Mouse (Mus musculus): ENCODE measurements at regions not wholly inside any gene's neighbourhood (a gene's known extent, or its start where the extent isn't known, plus 50 kb on each side); places are given as distances from the start of the nearest gene placed in this dataset.

- Histone ChIP-seq H3K27me3 (ENCODE audit: control insufficient read depth) (no peaks in the 10 kb centered on the region), H3K4me3 (replicated peaks) (no peak overlapping the region), H3K4me1 (ENCODE audit: control insufficient read depth) (no peaks in the 10 kb centered on the region), H3K36me3 (ENCODE audit: control insufficient read depth) (no peaks in the 10 kb centered on the region), H3K9me3 (ENCODE audit: control insufficient read depth, low read length) (no peaks in the 10 kb centered on the region)
- no peak for TF ChIP-seq TAL1 (IDR thresholded peaks at IDR 0.05; ENCODE audit: low read length)
- no peak for TF ChIP-seq GATA1 (IDR thresholded peaks at IDR 0.05; ENCODE audit: low read length)
Observed at GRCm38 (mm10) chr6:84353425-84354220, 240.1 kb downstream of the Cyp26b1 start.

DNA sequence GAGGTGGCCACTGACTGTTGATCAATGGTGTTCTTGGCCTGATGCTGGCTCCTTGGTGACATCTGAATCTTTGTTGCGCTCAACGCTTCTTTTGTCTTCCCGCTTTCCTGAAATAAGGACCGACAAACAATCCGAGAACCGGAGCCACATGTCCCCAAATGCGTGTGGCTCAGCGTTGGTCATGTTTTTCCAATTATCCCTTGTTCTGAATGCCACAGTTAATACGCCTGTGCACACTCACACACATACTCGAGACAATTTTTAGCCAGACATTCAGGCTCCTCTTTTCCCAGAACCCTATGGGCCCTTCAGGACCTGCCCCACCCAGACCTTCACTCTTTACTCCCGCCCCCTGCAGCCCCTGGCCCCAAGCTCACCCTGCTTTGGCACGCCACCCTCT lies 248.8 kb downstream of the Cyp26b1 start:
- H3K27me3 ChIP-seq (ENCODE audit: control insufficient read depth), result peaks cover 3% of the 10 kb centered on the region; the same call in 1 of the 2 replicates
- TF ChIP-seq GATA1 (IDR thresholded peaks at IDR 0.05; ENCODE audit: low read length), result no peak
- TF ChIP-seq TAL1 (IDR thresholded peaks at IDR 0.05; ENCODE audit: low read length), result no peak
- H3K4me1 ChIP-seq (ENCODE audit: control insufficient read depth), result no peaks in the 10 kb centered on the region
- H3K4me3 ChIP-seq (replicated peaks), result no peak overlapping the region
- no peaks in the 10 kb centered on the region for H3K9me3 ChIP-seq (ENCODE audit: control insufficient read depth, low read length)
- no peaks in the 10 kb centered on the region for H3K36me3 ChIP-seq (ENCODE audit: control insufficient read depth)

- TF ChIP-seq TAL1 (IDR thresholded peaks at IDR 0.05; ENCODE audit: low read length) (no peak), GATA1 (IDR thresholded peaks at IDR 0.05; ENCODE audit: low read length) (no peak)
- H3K36me3 ChIP-seq (ENCODE audit: control insufficient read depth), result no peaks in the 10 kb centered on the region
- peaks cover 28% of the 10 kb centered on the region for H3K4me1 ChIP-seq (ENCODE audit: control insufficient read depth)
Observed at GRCm38 (mm10) chr6:84333666-84334179, 260.0 kb downstream of the Cyp26b1 start.

DNA sequence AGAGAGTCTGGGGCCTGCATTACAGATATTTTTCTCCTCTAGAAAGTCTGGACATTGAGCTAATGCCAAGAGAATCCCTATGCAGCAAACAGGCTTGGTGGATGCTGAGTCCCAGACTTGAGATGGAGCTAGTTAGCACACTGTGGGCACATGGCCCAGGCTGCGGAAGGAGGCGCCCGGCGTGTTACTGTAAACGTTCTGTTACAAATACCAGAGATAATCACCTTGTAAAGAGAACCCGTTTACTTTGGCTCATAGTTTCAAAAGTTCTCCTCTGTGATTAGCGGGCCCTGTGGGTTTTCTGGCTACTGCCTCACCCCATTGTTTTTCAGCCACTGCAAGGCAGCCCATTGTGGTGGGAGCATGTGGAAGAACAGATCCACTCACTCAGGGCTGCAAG lies 264.6 kb downstream of the Cyp26b1 start:
- Histone ChIP-seq H3K4me1 (ENCODE audit: control insufficient read depth) (peaks cover 52% of the 10 kb centered on the region), H3K27me3 (ENCODE audit: control insufficient read depth) (peaks cover 2% of the 10 kb centered on the region; the same call in 1 of the 2 replicates), H3K4me3 (replicated peaks) (peak overlapping the region; percentile 34), H3K36me3 (ENCODE audit: control insufficient read depth) (no peaks in the 10 kb centered on the region), H3K9me3 (ENCODE audit: control insufficient read depth, low read length) (no peaks in the 10 kb centered on the region)
- no peak for TF ChIP-seq TAL1 (IDR thresholded peaks at IDR 0.05; ENCODE audit: low read length)
- no peak for TF ChIP-seq GATA1 (IDR thresholded peaks at IDR 0.05; ENCODE audit: low read length)

More at GRCm38 (mm10) chr6:84333666-84334179, 260.0 kb downstream of the Cyp26b1 start:
- no peak overlapping the region for H3K4me3 ChIP-seq (replicated peaks)
- H3K27me3 ChIP-seq (ENCODE audit: control insufficient read depth), result no peaks in the 10 kb centered on the region
- no peaks in the 10 kb centered on the region for H3K9me3 ChIP-seq (ENCODE audit: control insufficient read depth, low read length)

GRCm38 (mm10) chr6:84328030-84328390 lies 265.7 kb downstream of the Cyp26b1 start:
- Histone ChIP-seq H3K36me3 (ENCODE audit: control insufficient read depth) (no peaks in the 10 kb centered on the region), H3K9me3 (ENCODE audit: control insufficient read depth, low read length) (no peaks in the 10 kb centered on the region), H3K27me3 (ENCODE audit: control insufficient read depth) (peaks cover 2% of the 10 kb centered on the region; the same call in 1 of the 2 replicates), H3K4me3 (replicated peaks) (peak overlapping the region; percentile 50), H3K4me1 (ENCODE audit: control insufficient read depth) (peaks cover 52% of the 10 kb centered on the region)
- peak; percentile 56; the same call in 2 of the 3 replicates for TF ChIP-seq TAL1 (IDR thresholded peaks at IDR 0.05; ENCODE audit: low read length)
- TF ChIP-seq GATA1 (IDR thresholded peaks at IDR 0.05; ENCODE audit: low read length), result 0 out of 2 replicates have a peak, but pooled peaks have one; percentile 29

- no peak for TF ChIP-seq GATA1 (IDR thresholded peaks at IDR 0.05; ENCODE audit: low read length)
- no peak for TF ChIP-seq TAL1 (IDR thresholded peaks at IDR 0.05; ENCODE audit: low read length)
- peaks cover 2% of the 10 kb centered on the region; the same call in 1 of the 2 replicates for H3K27me3 ChIP-seq (ENCODE audit: control insufficient read depth)
- peak overlapping the region; percentile 50 for H3K4me3 ChIP-seq (replicated peaks)
- peaks cover 52% of the 10 kb centered on the region for H3K4me1 ChIP-seq (ENCODE audit: control insufficient read depth)
- no peaks in the 10 kb centered on the region for H3K36me3 ChIP-seq (ENCODE audit: control insufficient read depth)
- no peaks in the 10 kb centered on the region for H3K9me3 ChIP-seq (ENCODE audit: control insufficient read depth, low read length)
Observed at GRCm38 (mm10) chr6:84327306-84328029, 266.2 kb downstream of the Cyp26b1 start.

- Histone ChIP-seq H3K27me3 (ENCODE audit: control insufficient read depth) (peaks cover 2% of the 10 kb centered on the region), H3K36me3 (ENCODE audit: control insufficient read depth) (no peaks in the 10 kb centered on the region)
- TF ChIP-seq GATA1 (IDR thresholded peaks at IDR 0.05; ENCODE audit: low read length) (no peak), TAL1 (IDR thresholded peaks at IDR 0.05; ENCODE audit: low read length) (no peak)
Observed at GRCm38 (mm10) chr6:84325384-84326114, 268.2 kb downstream of the Cyp26b1 start.

DNA sequence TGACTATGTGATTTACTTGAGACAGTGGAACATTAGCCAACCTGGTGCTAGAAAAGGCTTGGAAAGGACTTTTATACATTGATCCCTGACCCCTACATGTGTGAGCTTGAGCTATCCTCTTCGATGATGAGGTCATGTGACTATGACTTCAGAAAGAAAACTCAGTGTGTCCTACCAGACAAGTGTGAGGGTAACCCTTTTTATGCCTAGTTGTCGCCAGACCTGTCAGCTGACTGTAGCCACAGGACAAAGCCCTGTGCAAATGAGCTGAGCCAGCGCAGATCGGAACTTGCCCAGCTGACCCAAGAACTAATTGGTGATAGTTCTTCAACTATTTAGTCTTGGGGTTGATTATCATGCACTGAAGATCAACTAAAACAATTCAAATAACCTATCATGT lies 269.5 kb downstream of the Cyp26b1 start:
- no peaks in the 10 kb centered on the region for H3K36me3 ChIP-seq (ENCODE audit: control insufficient read depth)
- TF ChIP-seq TAL1 (IDR thresholded peaks at IDR 0.05; ENCODE audit: low read length), result no peak
- no peak for TF ChIP-seq GATA1 (IDR thresholded peaks at IDR 0.05; ENCODE audit: low read length)
- H3K27me3 ChIP-seq (ENCODE audit: control insufficient read depth), result peaks cover 2% of the 10 kb centered on the region
- no peaks in the 10 kb centered on the region for H3K9me3 ChIP-seq (ENCODE audit: control insufficient read depth, low read length)
- peaks cover 29% of the 10 kb centered on the region for H3K4me1 ChIP-seq (ENCODE audit: control insufficient read depth)
- H3K4me3 ChIP-seq (replicated peaks), result no peak overlapping the region

More at GRCm38 (mm10) chr6:84325384-84326114, 268.2 kb downstream of the Cyp26b1 start:
- peaks cover 41% of the 10 kb centered on the region for H3K4me1 ChIP-seq (ENCODE audit: control insufficient read depth)
- H3K4me3 ChIP-seq (replicated peaks), result no peak overlapping the region
- no peaks in the 10 kb centered on the region for H3K9me3 ChIP-seq (ENCODE audit: control insufficient read depth, low read length)

Measured in erythroblast, embryonic 14.5 days (primary cell).